Mouse (Mus musculus) thymus, adult 2 months (tissue): ENCODE measurements around the gene Nlrp14.

Source experiments
- CTCF ChIP-seq: fragments of 200-500 bp; IDR thresholded peaks from 2 replicates; pipeline ENCODE4 v1.5.1; 2012; ENCODE audit warnings: mild to moderate bottlenecking, control low read depth, low read length, moderate library complexity, borderline replicate concordance; ENCODE audit not compliant: control insufficient read depth, poor library complexity, insufficient read depth; ENCODE audit errors: extremely low read depth
- POLR2A ChIP-seq: fragments of 200-500 bp; IDR thresholded peaks from 2 replicates; pipeline ENCODE4 v1.6.1; 2012; ENCODE audit warnings: mild to moderate bottlenecking, low read length, control low read depth, moderate library complexity; ENCODE audit not compliant: control insufficient read depth, poor library complexity, insufficient read depth; ENCODE audit errors: extremely low read depth

DNA sequence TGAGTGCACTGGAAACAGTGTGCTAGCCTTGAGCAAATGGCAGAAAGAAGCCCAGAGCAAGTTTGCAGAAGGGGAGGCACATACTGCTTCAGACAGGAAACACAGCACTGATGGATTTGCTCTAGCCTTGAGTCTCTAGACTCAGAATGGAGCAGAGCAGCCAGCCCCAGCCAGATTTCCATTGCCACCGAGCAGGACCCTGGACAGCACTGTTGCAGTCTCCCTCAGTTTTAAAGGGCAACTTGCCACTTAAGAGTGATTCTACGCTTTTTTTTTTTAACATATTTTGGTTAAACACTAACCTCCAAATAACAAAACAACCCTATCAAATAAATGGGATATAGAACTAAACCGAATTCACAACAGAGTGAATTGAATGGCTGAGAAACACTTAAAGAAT lies 35.0 kb downstream of the Nlrp14 start:
- TF ChIP-seq POLR2A: no peak
- no peak for TF ChIP-seq CTCF
